14 mouse cellular contexts compared by ENCODE assay signal in the genomic region with DNA sequence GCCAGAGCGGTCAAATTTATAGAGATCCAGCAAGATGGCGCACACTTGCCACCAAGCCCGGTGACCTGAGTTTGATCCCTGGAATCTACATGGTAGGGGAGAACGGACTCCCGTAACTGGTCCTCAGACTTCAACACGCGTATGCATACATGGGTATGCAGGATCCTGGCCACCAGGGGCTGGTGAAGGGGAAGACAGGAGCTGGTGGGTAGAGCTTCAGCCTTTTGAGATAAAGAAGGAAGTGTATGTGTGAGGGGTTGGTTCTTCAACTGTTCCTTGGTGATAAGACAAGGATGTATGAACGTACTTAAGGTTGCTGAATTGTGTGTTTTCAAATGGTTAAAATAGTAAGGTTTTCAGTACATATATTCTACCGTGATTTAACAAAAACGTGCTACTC. TPM values are rescaled to one million over a fixed set of nuclear protein-coding genes. Genes with fewer than 3 reads are reported as not detected.
DNase-seq lines count a peak whose midpoint lies in the region; ATAC-seq and TF ChIP-seq lines count a peak whose summit lies in the region.
"Had no signal": no experiment of that assay in that cellular context is flagged by ENCODE, and none has a peak within 500 bp of the region (broad histone marks: within the 10 kb centered on the region; RNA-seq: fewer than 3 reads in every experiment).

No protein-coding gene starts in this region.

- H3K4me1 ChIP-seq in lung, embryonic 14.5 days (ENCODE audit: insufficient read depth) = peaks cover 5% of the 10 kb centered on the region; the same call in 1 of the 2 replicates

- TF ChIP-seq CTCF in lung, embryonic 14.5 days (IDR thresholded peaks at IDR 0.05; ENCODE audit: low read depth) = 0 out of 2 replicates have a peak, but pooled peaks have one; percentile 9

- H3K4me2 ChIP-seq in lung, embryonic 14.5 days = no peak overlapping the region
- H3K4me2 ChIP-seq in myocyte (ENCODE audit: low read depth) = no peak overlapping the region

- no peaks in the 10 kb centered on the region for H3K27me3 ChIP-seq in lung, embryonic 14.5 days (ENCODE audit: insufficient read depth, low read length)
- no peaks in the 10 kb centered on the region for H3K27me3 ChIP-seq in myocyte (ENCODE audit: control insufficient read depth, insufficient read depth, insufficient read length)
- H3K27me3 ChIP-seq: hindbrain, embryonic 15.5 days; neural tube, embryonic 12.5 days had no signal

- no peak for DNase-seq in lung, embryonic 14.5 days
- DNase-seq in lung, postnatal 10 days = no peak
- DNase-seq in MEL-GATA-1-ER (ENCODE audit: extremely low read depth, low read depth) = peak; percentile 82
- DNase-seq in kidney, adult 18-20 months = no peak
- DNase-seq: gastrocnemius, adult 2 months; kidney, postnatal 14 days; retina, postnatal 1 day; thymus, postnatal 36 days had no signal

- no peak overlapping the region for H3K27ac ChIP-seq in lung, embryonic 14.5 days (ENCODE audit: low read depth)
- H3K27ac ChIP-seq: neural tube, embryonic 12.5 days had no signal

- H3K9ac ChIP-seq in lung, embryonic 14.5 days = no peak overlapping the region

- no peaks in the 10 kb centered on the region for H3K9me3 ChIP-seq in lung, embryonic 14.5 days (ENCODE audit: low read depth, low read length)
- H3K9me3 ChIP-seq: hindbrain, embryonic 15.5 days; midbrain, embryonic 10.5 days; neural tube, embryonic 12.5 days had no signal

- TF ChIP-seq POLR2A in myocyte (IDR thresholded peaks at IDR 0.05; ENCODE audit: insufficient read length, low read depth) = no peak

- ATAC-seq in lung, embryonic 14.5 days (ENCODE audit: insufficient read depth) = no peak
- peak; percentile 29; the same call in 1 of the 2 replicates for ATAC-seq in granulocyte monocyte progenitor cell, adult 5-6 weeks (replicated peaks; ENCODE audit: poor library complexity, severe bottlenecking)
- no peak for ATAC-seq in megakaryocyte, adult 5-6 weeks (ENCODE audit: poor library complexity, severe bottlenecking)

- 90% methylated on average over 10 of the region's 10 CpGs for WGBS in lung, embryonic 14.5 days

- H3K4me3 ChIP-seq in lung, embryonic 14.5 days (ENCODE audit: low read depth, low read length) = no peak overlapping the region
- H3K4me3 ChIP-seq in myocyte = peak overlapping the region; percentile 51

- no peak overlapping the region for H3ac ChIP-seq in myocyte (ENCODE audit: control insufficient read depth, insufficient read length)

- no peaks in the 10 kb centered on the region for H3K79me2 ChIP-seq in myocyte (ENCODE audit: control insufficient read depth, insufficient read depth)

- 0 out of 2 replicates have a peak, but pooled peaks cover 2% of the 10 kb centered on the region for H3K36me3 ChIP-seq in lung, embryonic 14.5 days (ENCODE audit: insufficient read depth)
- H3K36me3 ChIP-seq in myocyte (ENCODE audit: control insufficient read depth, insufficient read depth) = no peaks in the 10 kb centered on the region
- H3K36me3 ChIP-seq: hindbrain, embryonic 15.5 days; neural tube, embryonic 12.5 days had no signal

TF ChIP-seq in myocyte, 11 proteins besides CTCF, POLR2A, EP300 and RAD21:
- TF ChIP-seq CEBPB (IDR thresholded peaks at IDR 0.05; ENCODE audit: insufficient read depth, poor library complexity, severe bottlenecking) (no peak), TCF12 (IDR thresholded peaks at IDR 0.05; ENCODE audit: insufficient read depth, poor library complexity, severe bottlenecking) (no peak), MYOD1 (IDR thresholded peaks at IDR 0.05; ENCODE audit: control insufficient read depth in 1 of 3, insufficient read length in 2 of 3, low read depth in 2 of 3) (no peak), SRF (IDR thresholded peaks at IDR 0.05; ENCODE audit: control insufficient read depth, insufficient read length, low read depth) (no peak), TCF3 (IDR thresholded peaks at IDR 0.05; ENCODE audit: insufficient read length, low read depth) (no peak), REST (IDR thresholded peaks at IDR 0.05; ENCODE audit: insufficient read depth, insufficient read length) (no peak), POLR2AphosphoS2 (IDR thresholded peaks at IDR 0.05; ENCODE audit: insufficient read length, low read depth) (no peak), MAX (IDR thresholded peaks at IDR 0.05; ENCODE audit: low read depth) (no peak)

RNA-seq across cellular contexts. Expression of gene Mlh3, which starts 8.5 kb away (rescaled TPM):
- polyA plus RNA-seq in lung, embryonic 14.5 days (2014; fragmentation: Nextera tagmentation; extraction: Ambion mirVana) = 8.8 and 10.2 TPM in 2 replicates
- 9.8 and 11.1 TPM in 2 replicates for total RNA-seq in granulocyte monocyte progenitor cell, adult 5-6 weeks (2014; fragmentation: Nextera tagmentation)
- total RNA-seq in granulocyte monocyte progenitor cell, adult 5-6 weeks (2017) = 7.7 and 7.9 TPM in 2 replicates
- 1.4 TPM for polyA plus RNA-seq in myocyte (2012; fragmentation: generic; extraction: Trizol)
- total RNA-seq in megakaryocyte, adult 5-6 weeks (2015) = 3.7 and 4.1 TPM in 2 replicates
- total RNA-seq in megakaryocyte, adult 5-6 weeks (2017) = 6.6 and 7.1 TPM in 2 replicates

RNA-seq across cellular contexts. Expression of gene Acyp1, which starts 9.3 kb away (rescaled TPM):
- polyA plus RNA-seq in lung, embryonic 14.5 days (2014; fragmentation: Nextera tagmentation; extraction: Ambion mirVana) = 37.6 and 42.7 TPM in 2 replicates
- total RNA-seq in granulocyte monocyte progenitor cell, adult 5-6 weeks (2014; fragmentation: Nextera tagmentation) = 39.7 and 58.9 TPM in 2 replicates
- total RNA-seq in granulocyte monocyte progenitor cell, adult 5-6 weeks (2017) = 34.6 and 69.2 TPM in 2 replicates
- polyA plus RNA-seq in myocyte (2012; fragmentation: generic; extraction: Trizol) = 22.0 TPM
- 40.9 and 41.2 TPM in 2 replicates for total RNA-seq in megakaryocyte, adult 5-6 weeks (2015)
- total RNA-seq in megakaryocyte, adult 5-6 weeks (2017) = 26.2 and 49.4 TPM in 2 replicates

RNA-seq across cellular contexts. Expression of gene Zc2hc1c, which starts 9.5 kb away (rescaled TPM):
- 0.93 and 1.1 TPM in 2 replicates for polyA plus RNA-seq in lung, embryonic 14.5 days (2014; fragmentation: Nextera tagmentation; extraction: Ambion mirVana)
- total RNA-seq in granulocyte monocyte progenitor cell, adult 5-6 weeks (2014; fragmentation: Nextera tagmentation) = not detected in 2 replicates
- not detected in 2 replicates for total RNA-seq in granulocyte monocyte progenitor cell, adult 5-6 weeks (2017)
- polyA plus RNA-seq in myocyte (2012; fragmentation: generic; extraction: Trizol) = 1.7 TPM
- total RNA-seq in megakaryocyte, adult 5-6 weeks (2015) = not detected in 2 replicates
- 0.04 TPM in 1 of 2 replicates, not detected in the other for total RNA-seq in megakaryocyte, adult 5-6 weeks (2017)

RNA-seq across cellular contexts. Expression of gene Eif2b2, which starts 59.6 kb away (rescaled TPM):
- 91.4 and 99.9 TPM in 2 replicates for polyA plus RNA-seq in lung, embryonic 14.5 days (2014; fragmentation: Nextera tagmentation; extraction: Ambion mirVana)
- total RNA-seq in granulocyte monocyte progenitor cell, adult 5-6 weeks (2014; fragmentation: Nextera tagmentation) = 51.8 and 89.9 TPM in 2 replicates
- 44.0 and 61.7 TPM in 2 replicates for total RNA-seq in granulocyte monocyte progenitor cell, adult 5-6 weeks (2017)
- polyA plus RNA-seq in myocyte (2012; fragmentation: generic; extraction: Trizol) = 342 TPM
- 26.4 and 33.8 TPM in 2 replicates for total RNA-seq in megakaryocyte, adult 5-6 weeks (2015)
- 43.8 and 68.9 TPM in 2 replicates for total RNA-seq in megakaryocyte, adult 5-6 weeks (2017)
